Mouse (Mus musculus) forebrain, embryonic 13.5 days (tissue): ENCODE measurements around the gene AC109138.7. TPM values are rescaled to one million over a fixed set of nuclear protein-coding genes. Genes with fewer than 3 reads are reported as not detected.

Source experiments
- ATAC-seq: fragments of 200-750 bp; cut with Nextera tagmentation; 2 replicates; pipeline ENCODE4 v1.8.0; 2017
- H3K27ac ChIP-seq: fragments of 300-500 bp; sonication (generic); 2 replicates; pipeline ENCODE4 v1.5.1; 2015; ENCODE audit warnings: inconsistent platforms, mild to moderate bottlenecking, moderate library complexity
- H3K27me3 ChIP-seq: fragments of 300-500 bp; sonication (generic); 2 replicates; pipeline ENCODE4 v1.6.1; 2015; ENCODE audit warnings: mild to moderate bottlenecking, inconsistent platforms
- H3K36me3 ChIP-seq: fragments of 300-500 bp; sonication (generic); 2 replicates; pipeline ENCODE4 v1.6.1; 2015; ENCODE audit warnings: mild to moderate bottlenecking, inconsistent platforms; ENCODE audit not compliant: poor library complexity, severe bottlenecking
- H3K4me1 ChIP-seq: fragments of 300-500 bp; sonication (generic); 2 replicates; pipeline ENCODE4 v1.6.1; 2015; ENCODE audit warnings: inconsistent platforms
- H3K4me2 ChIP-seq: fragments of 300-500 bp; sonication (generic); 2 replicates; pipeline ENCODE4 v1.6.1; 2015; ENCODE audit warnings: inconsistent platforms, mild to moderate bottlenecking, moderate library complexity
- H3K4me3 ChIP-seq: fragments of 300-500 bp; sonication (generic); 2 replicates; pipeline ENCODE4 v1.5.1; 2015; ENCODE audit warnings: mild to moderate bottlenecking, inconsistent platforms
- H3K9ac ChIP-seq: fragments of 300-500 bp; sonication (generic); 2 replicates; pipeline ENCODE4 v1.6.1; 2015; ENCODE audit warnings: mild to moderate bottlenecking, inconsistent platforms
- H3K9me3 ChIP-seq: fragments of 300-500 bp; sonication (generic); replicated peaks from 2 replicates; pipeline ENCODE4 v1.6.1; 2016; ENCODE audit warnings: inconsistent platforms
- WGBS: fragments of 180-500 bp; shearing (Covaris S2); methylation state at CpG from one replicate; pipeline ENCODE4 v1.1.7; 2015; 5-methylcytosine and 5-hydroxymethylcytosine counted together
- polyA plus RNA-seq: library from polyadenylated mRNA; unstranded; fragments of >200 nt; fragmentation: Nextera tagmentation; extraction: Ambion mirVana; gene quantifications from 2 replicates; pipeline ENCODE4 v1.2.1, GENCODE M21; 2015

Gene AC109138.7
- polyA plus RNA-seq, 1 experiment from 2014 or later: not detected

DNA sequence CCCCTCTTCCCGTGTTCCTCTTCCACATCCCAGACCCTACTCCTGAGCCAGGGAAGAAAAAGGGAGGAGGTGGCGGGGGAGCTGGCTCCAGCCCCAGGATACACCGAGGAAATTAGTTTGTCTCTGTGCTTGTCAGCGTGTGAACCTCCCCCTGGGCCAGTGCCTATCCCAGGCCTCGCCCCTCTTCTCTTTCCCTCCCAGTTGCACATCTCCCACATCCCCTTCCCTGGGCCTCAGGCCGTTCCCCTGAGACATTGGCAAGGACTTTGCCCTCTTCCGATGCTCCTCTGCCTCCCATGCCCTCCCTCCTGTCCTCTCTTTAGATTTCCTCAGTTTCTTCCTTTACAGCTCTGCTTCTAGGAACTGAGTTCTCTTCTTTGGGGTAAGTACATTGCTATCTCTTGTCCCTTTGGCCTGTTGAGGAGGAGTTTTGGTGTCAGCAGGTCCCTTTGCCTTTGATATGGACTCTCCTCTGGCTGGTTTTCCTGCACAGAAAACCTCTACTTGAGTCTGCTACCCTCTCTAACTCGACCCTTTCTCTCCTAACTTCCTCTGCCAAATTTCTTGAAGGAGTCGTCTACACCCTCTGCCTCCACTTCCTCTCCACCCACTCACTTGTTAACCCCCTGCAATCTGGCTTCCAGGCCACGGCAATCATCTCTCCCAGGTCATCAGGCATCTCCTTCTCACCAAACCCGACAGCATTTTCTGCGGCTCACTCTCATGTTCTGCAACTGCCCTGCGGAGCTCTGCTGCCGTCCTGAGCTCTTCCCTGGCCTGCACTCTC is 7.0 kb downstream of the AC109138.7 start:
- no peak overlapping the region for H3K27ac ChIP-seq
- no peaks in the 10 kb centered on the region for H3K9me3 ChIP-seq
- no peak overlapping the region for H3K4me3 ChIP-seq
- no peaks in the 10 kb centered on the region for H3K36me3 ChIP-seq
- WGBS: 55% methylated on average over 13 of the region's 14 CpGs
- no peak for ATAC-seq
- H3K9ac ChIP-seq: 0 out of 2 replicates have a peak overlapping the region, but pooled peaks have one; percentile 16
- H3K4me2 ChIP-seq: no peak overlapping the region
- H3K4me1 ChIP-seq: peaks cover 22% of the 10 kb centered on the region
- peaks cover 20% of the 10 kb centered on the region for H3K27me3 ChIP-seq

DNA sequence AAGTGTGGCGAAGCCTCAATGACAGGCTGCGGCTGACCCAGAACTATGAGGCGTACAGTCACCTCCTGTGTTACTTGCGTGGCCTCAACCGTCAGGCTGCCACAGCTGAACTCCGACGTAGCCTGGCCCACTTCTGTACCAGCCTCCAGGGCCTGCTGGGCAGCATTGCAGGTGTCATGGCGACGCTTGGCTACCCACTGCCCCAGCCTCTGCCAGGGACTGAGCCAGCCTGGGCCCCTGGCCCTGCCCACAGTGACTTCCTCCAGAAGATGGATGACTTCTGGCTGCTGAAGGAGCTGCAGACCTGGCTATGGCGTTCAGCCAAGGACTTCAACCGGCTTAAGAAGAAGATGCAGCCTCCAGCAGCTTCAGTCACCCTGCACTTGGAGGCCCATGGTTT is 8.0 kb downstream of the AC109138.7 start:
- ATAC-seq: no peak
- 82% methylated on average over 11 of the region's 11 CpGs for WGBS

DNA sequence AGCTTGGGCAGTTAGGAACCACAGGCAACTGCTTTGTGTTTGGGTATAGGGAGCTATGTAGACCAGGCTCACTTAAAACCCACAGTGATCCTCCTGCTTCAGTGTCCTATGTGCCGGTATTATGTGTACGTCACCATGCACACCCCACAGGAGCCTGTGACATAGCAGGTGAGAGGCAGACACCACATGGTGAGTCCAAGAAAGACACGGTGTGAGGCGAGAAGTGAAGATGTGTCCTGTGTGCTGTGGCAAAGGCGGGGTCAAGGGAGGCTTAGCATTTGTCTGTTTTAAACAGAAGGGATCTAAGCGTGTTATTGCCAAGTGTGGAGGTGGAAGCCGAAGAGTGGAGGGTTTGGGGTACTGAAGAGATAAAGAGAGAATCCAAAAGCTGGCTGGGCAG is 12.6 kb downstream of the AC109138.7 start:
- ATAC-seq: no peak
- H3K4me2 ChIP-seq: no peak overlapping the region
- no peaks in the 10 kb centered on the region for H3K9me3 ChIP-seq
- H3K27ac ChIP-seq: no peak overlapping the region
- H3K36me3 ChIP-seq: no peaks in the 10 kb centered on the region
- no peak overlapping the region for H3K9ac ChIP-seq
- peaks cover 4% of the 10 kb centered on the region for H3K4me1 ChIP-seq
- 90% methylated on average over 7 of the region's 7 CpGs for WGBS
- no peak overlapping the region for H3K4me3 ChIP-seq
- H3K27me3 ChIP-seq: peaks cover 32% of the 10 kb centered on the region

More for the DNA sequence above, 8.0 kb downstream of the AC109138.7 start:
- H3K4me2 ChIP-seq: no peak overlapping the region
- H3K36me3 ChIP-seq: no peaks in the 10 kb centered on the region
- no peak overlapping the region for H3K4me3 ChIP-seq
- peaks cover 12% of the 10 kb centered on the region; the same call in 1 of the 2 replicates for H3K27me3 ChIP-seq
- no peaks in the 10 kb centered on the region for H3K9me3 ChIP-seq
- peaks cover 18% of the 10 kb centered on the region for H3K4me1 ChIP-seq
- H3K9ac ChIP-seq: no peak overlapping the region
- H3K27ac ChIP-seq: no peak overlapping the region

DNA sequence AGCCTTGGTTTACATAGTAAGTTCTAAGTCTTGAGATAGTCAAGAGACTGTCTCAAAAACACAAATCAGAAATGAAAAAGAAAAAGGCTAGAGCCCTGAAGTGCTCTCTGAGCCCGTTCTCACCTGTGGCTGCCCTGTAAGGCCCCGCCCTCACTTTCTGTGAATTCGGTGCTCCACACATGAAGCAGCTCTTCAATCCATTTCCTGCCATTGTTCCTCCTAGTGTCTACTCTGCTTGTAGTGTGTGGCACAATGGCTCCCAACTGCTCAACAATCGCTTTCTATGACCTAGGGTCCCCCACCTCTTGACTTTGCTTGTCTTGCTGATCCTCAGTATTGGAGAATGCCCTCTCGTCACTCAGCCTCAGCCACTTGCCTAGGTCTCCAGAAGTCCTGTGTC is 13.3 kb downstream of the AC109138.7 start:
- H3K4me1 ChIP-seq: peaks cover 9% of the 10 kb centered on the region

DNA sequence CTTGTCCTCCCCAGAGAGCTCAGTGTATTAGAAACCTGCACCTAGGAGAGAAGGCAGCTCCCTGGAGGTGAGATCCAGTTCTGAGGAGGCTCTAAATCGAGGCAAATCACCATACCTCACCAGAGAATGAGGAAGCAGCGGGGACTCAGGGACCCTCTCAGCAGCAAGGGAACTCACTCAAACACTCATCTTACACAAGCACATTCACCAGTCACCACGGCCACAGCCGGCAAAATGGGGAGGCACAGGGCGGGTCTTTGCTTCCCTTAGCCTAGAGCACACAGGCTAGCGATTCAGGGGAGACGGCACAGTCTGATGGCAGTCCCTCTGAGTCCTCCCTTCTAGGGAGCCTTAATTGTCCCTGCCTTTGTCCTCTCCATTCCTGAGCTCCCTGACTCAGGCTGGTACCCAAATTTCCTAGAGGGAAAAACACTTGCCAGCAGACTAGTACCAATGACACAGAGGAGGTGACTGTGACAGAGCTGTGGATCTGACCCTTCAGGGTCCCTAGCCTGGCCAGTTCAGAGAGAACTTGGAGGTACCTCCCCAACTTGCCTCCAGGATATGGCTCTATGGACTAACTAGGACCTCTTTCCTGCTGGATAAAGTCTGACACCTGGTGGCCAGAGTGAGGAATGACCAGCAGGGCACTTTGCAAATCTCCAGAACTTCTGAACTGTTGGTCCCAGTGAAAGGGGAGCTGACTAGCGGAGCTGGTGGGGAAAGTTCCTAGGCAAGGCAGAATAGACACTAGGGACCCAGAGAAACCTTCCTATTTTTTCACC is 13.9 kb downstream of the AC109138.7 start:
- no peak overlapping the region for H3K4me2 ChIP-seq
- H3K4me3 ChIP-seq: no peak overlapping the region
- H3K27me3 ChIP-seq: peaks cover 36% of the 10 kb centered on the region
- H3K9ac ChIP-seq: no peak overlapping the region
- WGBS: 24% methylated on average over 8 of the region's 8 CpGs
- H3K36me3 ChIP-seq: no peaks in the 10 kb centered on the region
- H3K4me1 ChIP-seq: peaks cover 10% of the 10 kb centered on the region
- H3K9me3 ChIP-seq: no peaks in the 10 kb centered on the region
- no peak overlapping the region for H3K27ac ChIP-seq
- ATAC-seq: no peak

More for the DNA sequence above, 13.3 kb downstream of the AC109138.7 start:
- Histone ChIP-seq H3K27me3 (peaks cover 32% of the 10 kb centered on the region), H3K27ac (no peak overlapping the region), H3K9ac (no peak overlapping the region), H3K9me3 (no peaks in the 10 kb centered on the region), H3K4me3 (no peak overlapping the region), H3K4me2 (no peak overlapping the region), H3K36me3 (no peaks in the 10 kb centered on the region)
- ATAC-seq: no peak
- 72% methylated on average over 5 of the region's 5 CpGs for WGBS

DNA sequence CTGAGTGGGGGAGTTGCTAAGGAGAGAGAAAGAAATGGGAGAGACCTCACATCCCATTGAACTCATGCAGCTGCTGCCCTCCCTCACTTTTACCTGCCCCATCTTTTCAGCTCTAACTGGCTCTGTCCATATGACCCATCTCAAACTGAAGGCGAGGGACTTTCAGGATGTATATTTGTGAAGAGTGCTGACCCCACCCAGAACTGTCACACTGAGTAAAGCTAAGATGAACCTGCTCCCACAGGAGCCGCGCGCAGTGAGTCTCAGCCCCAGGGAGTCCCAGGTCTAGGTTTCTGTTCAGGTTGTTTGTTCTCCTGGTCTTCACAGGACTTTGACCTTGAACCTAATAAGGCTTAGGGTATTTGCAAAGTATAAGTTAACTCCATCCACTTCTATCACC is 14.7 kb downstream of the AC109138.7 start:
- WGBS: 78% methylated on average over 4 of the region's 4 CpGs
- Histone ChIP-seq H3K9ac (no peak overlapping the region), H3K4me1 (peaks cover 10% of the 10 kb centered on the region), H3K4me3 (no peak overlapping the region), H3K27ac (no peak overlapping the region), H3K36me3 (no peaks in the 10 kb centered on the region), H3K9me3 (no peaks in the 10 kb centered on the region), H3K27me3 (peaks cover 36% of the 10 kb centered on the region), H3K4me2 (no peak overlapping the region)
- no peak for ATAC-seq

DNA sequence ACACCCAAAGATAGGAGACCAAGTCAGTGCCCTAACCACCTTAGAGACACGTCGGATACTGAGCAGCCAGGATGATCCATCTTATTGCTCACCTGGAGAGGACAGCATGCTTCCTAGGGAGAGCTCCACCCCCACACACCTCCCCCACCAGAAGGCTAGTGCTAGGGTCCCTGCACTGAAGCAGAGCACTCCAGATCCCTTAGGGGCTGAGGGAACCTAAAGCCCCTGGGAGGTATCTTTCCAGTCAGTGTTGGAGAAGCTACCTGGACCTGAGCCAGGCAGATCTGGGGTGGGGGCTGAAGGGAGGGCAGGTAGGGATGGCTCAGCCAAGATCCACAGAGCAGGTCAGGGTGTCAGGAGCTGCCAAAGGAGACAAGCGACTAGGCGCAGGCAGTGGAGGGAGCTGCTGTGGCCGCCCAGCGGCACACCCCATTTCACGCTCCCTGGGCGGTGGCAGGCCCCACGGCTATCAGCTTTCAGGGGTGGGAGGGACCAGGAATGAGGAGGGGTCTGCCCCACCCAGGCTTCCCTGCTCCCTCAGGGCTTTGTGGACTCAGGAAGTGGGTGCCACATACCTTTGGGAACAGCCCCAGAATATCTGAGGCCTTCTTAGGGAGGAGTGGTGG is 15.4 kb downstream of the AC109138.7 start:
- no peak for ATAC-seq
- H3K9ac ChIP-seq: peak overlapping the region; percentile 12; the same call in 1 of the 2 replicates
- H3K4me1 ChIP-seq: peaks cover 10% of the 10 kb centered on the region
- H3K36me3 ChIP-seq: no peaks in the 10 kb centered on the region
- no peak overlapping the region for H3K27ac ChIP-seq
- no peak overlapping the region for H3K4me2 ChIP-seq
- 51% methylated on average over 9 of the region's 9 CpGs for WGBS
- peaks cover 36% of the 10 kb centered on the region for H3K27me3 ChIP-seq
- no peaks in the 10 kb centered on the region for H3K9me3 ChIP-seq
- H3K4me3 ChIP-seq: no peak overlapping the region

DNA sequence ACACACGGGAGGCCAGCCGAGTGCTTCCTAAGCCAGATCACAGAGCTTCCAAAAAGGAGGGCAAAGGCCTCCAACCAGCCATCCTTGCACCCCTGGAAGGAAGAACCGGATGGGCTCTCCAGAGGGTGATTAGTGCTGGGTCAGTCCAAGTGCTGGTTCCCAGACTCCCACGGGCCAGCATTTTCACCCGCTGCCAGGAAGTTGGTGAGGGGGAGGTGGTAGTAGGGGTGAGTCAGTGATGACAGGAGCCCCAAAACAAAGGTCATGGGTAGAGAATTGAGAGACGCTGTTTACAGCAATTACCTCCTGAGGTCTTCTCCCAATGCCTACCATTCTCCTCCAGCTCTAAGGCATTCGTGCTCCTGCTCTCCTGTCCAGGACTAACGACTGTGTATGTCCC is 16.3 kb downstream of the AC109138.7 start:
- H3K4me3 ChIP-seq: no peak overlapping the region
- H3K36me3 ChIP-seq: no peaks in the 10 kb centered on the region
- no peak for ATAC-seq
- no peak overlapping the region for H3K9ac ChIP-seq
- 71% methylated on average over 8 of the region's 8 CpGs for WGBS
- no peak overlapping the region for H3K4me2 ChIP-seq
- no peaks in the 10 kb centered on the region for H3K9me3 ChIP-seq
- H3K27me3 ChIP-seq: peaks cover 36% of the 10 kb centered on the region
- H3K27ac ChIP-seq: no peak overlapping the region
- H3K4me1 ChIP-seq: peaks cover 10% of the 10 kb centered on the region

DNA sequence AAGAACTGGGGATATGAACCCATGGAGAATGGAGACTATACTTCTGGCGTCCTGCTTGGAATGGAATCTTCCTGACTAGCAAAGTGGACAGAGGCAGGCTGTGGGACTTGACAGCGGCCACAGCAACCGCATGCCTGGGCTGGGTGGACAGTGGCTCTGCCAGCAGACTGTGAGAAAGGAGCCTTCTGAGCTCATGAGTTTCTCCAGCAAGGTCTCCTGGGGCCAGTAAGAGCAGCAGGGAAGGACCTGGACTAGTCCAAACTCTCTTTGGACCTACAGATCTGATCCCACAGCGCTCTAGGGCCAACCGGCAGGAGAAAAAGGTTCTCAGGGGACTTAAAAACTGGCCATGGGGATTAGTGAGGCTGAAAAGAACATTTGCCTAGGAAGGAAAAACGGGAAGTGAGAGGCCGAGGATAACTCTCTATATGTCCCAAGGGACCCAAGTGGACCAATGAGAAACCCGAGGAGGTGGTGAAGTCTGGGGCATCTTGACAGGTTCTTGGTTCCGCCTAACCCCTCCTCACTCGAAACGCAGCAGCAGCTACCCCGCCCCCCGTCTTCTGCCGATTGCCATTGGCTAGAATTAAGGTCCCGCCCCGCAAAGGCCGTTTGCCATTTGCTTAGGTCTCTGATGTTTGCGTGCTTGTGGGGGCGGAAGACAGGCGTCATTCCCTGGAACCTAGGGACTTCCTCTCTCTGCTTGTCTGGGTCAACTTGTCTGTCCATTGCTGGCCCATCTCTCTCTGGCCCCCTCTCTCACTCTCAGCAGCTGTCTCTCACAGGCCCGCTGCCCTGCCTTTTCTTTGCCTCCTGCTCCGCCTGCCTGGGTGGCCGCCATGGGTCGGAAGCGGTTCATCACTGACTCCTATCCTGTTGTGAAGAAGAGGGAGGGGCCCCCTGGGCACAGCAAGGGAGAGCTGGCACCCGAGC is 17.4 kb downstream of the AC109138.7 start, which contains the start of gene Pold4:
TSS of gene Pold4 (plus strand) at position 647 of the 933 bp plus-strand sequence.
- 12% methylated on average over 26 of the region's 26 CpGs for WGBS
- peaks cover 32% of the 10 kb centered on the region for H3K27me3 ChIP-seq
- H3K9ac ChIP-seq: peak within 1 kb of the TSS; percentile 69
- no peaks in the 10 kb centered on the region for H3K9me3 ChIP-seq
- peak; percentile 93 for ATAC-seq
- H3K4me3 ChIP-seq: peak within 1 kb of the TSS; percentile 60
- H3K27ac ChIP-seq: peak within 1 kb of the TSS; percentile 48; the same call in 1 of the 2 replicates
- H3K4me2 ChIP-seq: peak within 1 kb of the TSS; percentile 87
- peaks cover 10% of the 10 kb centered on the region for H3K4me1 ChIP-seq
- no peaks in the 10 kb centered on the region for H3K36me3 ChIP-seq

DNA sequence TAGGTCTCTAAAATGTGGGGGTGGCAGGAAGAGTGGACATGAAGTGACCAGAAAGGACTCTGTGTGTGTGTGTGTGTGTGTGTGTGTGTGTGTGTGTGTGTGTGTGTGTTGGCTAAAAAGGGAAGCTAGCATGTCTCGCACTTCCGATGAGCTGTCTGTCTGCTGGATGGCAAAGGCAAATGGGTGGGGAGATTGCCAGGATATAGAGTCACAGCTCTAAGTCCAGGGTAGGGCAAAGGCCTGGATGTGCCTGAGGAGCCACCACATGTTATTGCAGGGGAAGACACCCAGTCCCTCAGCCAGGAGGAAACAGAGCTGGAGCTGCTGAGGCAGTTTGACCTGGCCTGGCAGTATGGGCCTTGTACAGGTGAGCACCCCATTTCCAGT is 18.0 kb downstream of the AC109138.7 start:
- Histone ChIP-seq H3K9me3 (no peaks in the 10 kb centered on the region), H3K27ac (no peak overlapping the region), H3K36me3 (no peaks in the 10 kb centered on the region), H3K27me3 (peaks cover 30% of the 10 kb centered on the region), H3K4me3 (peak overlapping the region; percentile 60), H3K4me2 (peak overlapping the region; percentile 87), H3K4me1 (peaks cover 10% of the 10 kb centered on the region), H3K9ac (peak overlapping the region; percentile 69)
- 36% methylated on average over 2 of the region's 2 CpGs for WGBS
- peak; percentile 36; the same call in 1 of the 2 replicates for ATAC-seq

DNA sequence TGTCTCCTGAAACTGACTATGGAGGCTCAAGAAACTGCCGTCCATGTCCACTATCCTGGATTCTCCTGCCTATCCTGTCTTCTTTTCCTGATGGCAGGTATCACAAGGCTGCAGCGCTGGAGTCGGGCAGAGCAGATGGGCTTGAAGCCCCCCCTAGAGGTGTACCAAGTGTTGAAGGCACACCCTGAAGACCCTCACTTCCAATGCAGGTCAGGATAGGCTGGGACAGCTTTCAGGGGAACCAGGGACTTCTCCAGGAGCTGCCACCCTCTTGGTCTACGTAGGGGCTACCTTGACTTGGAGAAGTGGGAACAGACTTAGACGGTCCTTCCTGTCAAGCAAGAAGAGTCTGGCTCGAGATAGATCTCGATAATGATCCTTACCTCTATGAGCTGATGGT is 18.5 kb downstream of the AC109138.7 start:
- Histone ChIP-seq H3K4me3 (no peak overlapping the region), H3K9me3 (no peaks in the 10 kb centered on the region), H3K4me1 (peaks cover 10% of the 10 kb centered on the region), H3K9ac (peak overlapping the region; percentile 69; the same call in 1 of the 2 replicates), H3K27ac (no peak overlapping the region), H3K36me3 (no peaks in the 10 kb centered on the region), H3K27me3 (peaks cover 29% of the 10 kb centered on the region), H3K4me2 (peak overlapping the region; percentile 87)
- 79% methylated on average over 7 of the region's 7 CpGs for WGBS
- no peak for ATAC-seq
